Mouse (Mus musculus) testis, adult 2 months (tissue): Measurements from ENCODE around the gene Gm12184.

Experiments
- CTCF ChIP-seq: fragments of 200-500 bp; IDR thresholded peaks from 2 replicates; pipeline ENCODE4 v1.5.1; 2012; ENCODE audit warnings: low read depth, mild to moderate bottlenecking, inconsistent platforms, low read length, moderate library complexity; ENCODE audit not compliant: control insufficient read depth, insufficient read depth, insufficient replicate concordance
- POLR2A ChIP-seq: fragments of 200-500 bp; IDR thresholded peaks from 2 replicates; pipeline ENCODE4 v1.6.1; 2012; ENCODE audit warnings: low read depth, mild to moderate bottlenecking, inconsistent platforms, low read length, moderate library complexity; ENCODE audit not compliant: control insufficient read depth

DNA sequence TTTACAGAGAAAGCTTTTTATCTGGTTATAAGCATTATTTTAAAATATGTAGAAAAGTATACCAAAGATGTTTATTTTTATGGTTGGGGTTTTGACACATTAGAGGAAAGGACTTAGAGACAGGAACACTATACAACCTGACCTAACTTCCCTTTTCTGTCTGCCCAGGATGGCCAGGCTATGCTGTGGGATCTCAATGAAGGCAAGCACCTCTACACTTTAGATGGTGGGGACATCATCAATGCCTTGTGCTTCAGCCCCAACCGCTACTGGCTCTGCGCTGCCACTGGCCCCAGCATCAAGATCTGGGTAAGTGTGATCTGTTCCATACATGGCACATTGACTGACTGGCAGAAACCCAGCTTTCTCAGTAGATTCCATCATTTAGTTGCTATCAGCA is 22.5 kb downstream of the Gm12184 start:
- TF ChIP-seq POLR2A (no peak), CTCF (no peak)
